Mouse (Mus musculus): ENCODE measurements around the gene Dppa3. TPM values are rescaled to one million over a fixed set of nuclear protein-coding genes. Genes with fewer than 3 reads are reported as not detected.

Dppa3 gene
- polyA plus RNA-seq, 1 experiment = 217 TPM

- TF ChIP-seq CTCF (IDR thresholded peaks at IDR 0.05; ENCODE audit: low read depth, low read length) (no peak), POLR2A (IDR thresholded peaks at IDR 0.05; ENCODE audit: insufficient read depth, low read length) (no peak), EP300 (IDR thresholded peaks at IDR 0.05; ENCODE audit: insufficient read depth, low read depth, low read length) (no peak)
- no peak overlapping the region for H3K4me3 ChIP-seq (ENCODE audit: low read depth, low read length)
- H3K9ac ChIP-seq (ENCODE audit: low read depth, poor library complexity, severe bottlenecking) = no peak overlapping the region
- no peaks in the 10 kb centered on the region for H3K27me3 ChIP-seq (ENCODE audit: control insufficient read depth, insufficient read depth, low read length, poor library complexity, severe bottlenecking)
- H3K27ac ChIP-seq (ENCODE audit: insufficient read depth, low read length) = no peak overlapping the region
- no peaks in the 10 kb centered on the region for H3K9me3 ChIP-seq (replicated peaks; ENCODE audit: control insufficient read depth, insufficient read depth, low read length, poor library complexity, severe bottlenecking)
- H3K36me3 ChIP-seq (ENCODE audit: control insufficient read depth, insufficient read depth, low read length, poor library complexity, severe bottlenecking) = no peaks in the 10 kb centered on the region
- no peaks in the 10 kb centered on the region for H3K4me1 ChIP-seq (ENCODE audit: control insufficient read depth, insufficient read depth, low read length)
Observed at GRCm38 (mm10) chr6:122596608-122597007, 29.6 kb upstream of the Dppa3 start.

GRCm38 (mm10) chr6:122598014-122598413 lies 28.2 kb upstream of the Dppa3 start:
- H3K4me1 ChIP-seq (ENCODE audit: control insufficient read depth, insufficient read depth, low read length) = no peaks in the 10 kb centered on the region
- no peak overlapping the region for H3K27ac ChIP-seq (ENCODE audit: insufficient read depth, low read length)
- H3K27me3 ChIP-seq (ENCODE audit: control insufficient read depth, insufficient read depth, low read length, poor library complexity, severe bottlenecking) = no peaks in the 10 kb centered on the region
- H3K9me3 ChIP-seq (replicated peaks; ENCODE audit: control insufficient read depth, insufficient read depth, low read length, poor library complexity, severe bottlenecking) = no peaks in the 10 kb centered on the region
- no peak for TF ChIP-seq POLR2A (IDR thresholded peaks at IDR 0.05; ENCODE audit: insufficient read depth, low read length)
- no peak for TF ChIP-seq EP300 (IDR thresholded peaks at IDR 0.05; ENCODE audit: insufficient read depth, low read depth, low read length)
- no peak for TF ChIP-seq CTCF (IDR thresholded peaks at IDR 0.05; ENCODE audit: low read depth, low read length)
- H3K4me3 ChIP-seq (ENCODE audit: low read depth, low read length) = no peak overlapping the region
- H3K36me3 ChIP-seq (ENCODE audit: control insufficient read depth, insufficient read depth, low read length, poor library complexity, severe bottlenecking) = no peaks in the 10 kb centered on the region
- no peak overlapping the region for H3K9ac ChIP-seq (ENCODE audit: low read depth, poor library complexity, severe bottlenecking)

GRCm38 (mm10) chr6:122598436-122598835 lies 27.8 kb upstream of the Dppa3 start:
- Histone ChIP-seq H3K4me3 (ENCODE audit: low read depth, low read length) (no peak overlapping the region), H3K4me1 (ENCODE audit: control insufficient read depth, insufficient read depth, low read length) (no peaks in the 10 kb centered on the region), H3K9ac (ENCODE audit: low read depth, poor library complexity, severe bottlenecking) (no peak overlapping the region), H3K27ac (ENCODE audit: insufficient read depth, low read length) (no peak overlapping the region), H3K9me3 (replicated peaks; ENCODE audit: control insufficient read depth, insufficient read depth, low read length, poor library complexity, severe bottlenecking) (no peaks in the 10 kb centered on the region), H3K36me3 (ENCODE audit: control insufficient read depth, insufficient read depth, low read length, poor library complexity, severe bottlenecking) (no peaks in the 10 kb centered on the region), H3K27me3 (ENCODE audit: control insufficient read depth, insufficient read depth, low read length, poor library complexity, severe bottlenecking) (no peaks in the 10 kb centered on the region)
- no peak for TF ChIP-seq CTCF (IDR thresholded peaks at IDR 0.05; ENCODE audit: low read depth, low read length)
- TF ChIP-seq EP300 (IDR thresholded peaks at IDR 0.05; ENCODE audit: insufficient read depth, low read depth, low read length) = no peak
- TF ChIP-seq POLR2A (IDR thresholded peaks at IDR 0.05; ENCODE audit: insufficient read depth, low read length) = no peak

GRCm38 (mm10) chr6:122599054-122599737 lies 27.0 kb upstream of the Dppa3 start:
- Histone ChIP-seq H3K9me3 (replicated peaks; ENCODE audit: control insufficient read depth, insufficient read depth, low read length, poor library complexity, severe bottlenecking) (no peaks in the 10 kb centered on the region), H3K27me3 (ENCODE audit: control insufficient read depth, insufficient read depth, low read length, poor library complexity, severe bottlenecking) (no peaks in the 10 kb centered on the region), H3K4me1 (ENCODE audit: control insufficient read depth, insufficient read depth, low read length) (no peaks in the 10 kb centered on the region), H3K36me3 (ENCODE audit: control insufficient read depth, insufficient read depth, low read length, poor library complexity, severe bottlenecking) (no peaks in the 10 kb centered on the region), H3K4me3 (ENCODE audit: low read depth, low read length) (no peak overlapping the region), H3K27ac (ENCODE audit: insufficient read depth, low read length) (no peak overlapping the region), H3K9ac (ENCODE audit: low read depth, poor library complexity, severe bottlenecking) (no peak overlapping the region)
- no peak for TF ChIP-seq EP300 (IDR thresholded peaks at IDR 0.05; ENCODE audit: insufficient read depth, low read depth, low read length)
- no peak for TF ChIP-seq POLR2A (IDR thresholded peaks at IDR 0.05; ENCODE audit: insufficient read depth, low read length)
- no peak for TF ChIP-seq CTCF (IDR thresholded peaks at IDR 0.05; ENCODE audit: low read depth, low read length)

- no peak overlapping the region for H3K4me3 ChIP-seq (ENCODE audit: low read depth, low read length)
- TF ChIP-seq POLR2A (IDR thresholded peaks at IDR 0.05; ENCODE audit: insufficient read depth, low read length) (no peak), EP300 (IDR thresholded peaks at IDR 0.05; ENCODE audit: insufficient read depth, low read depth, low read length) (no peak), CTCF (IDR thresholded peaks at IDR 0.05; ENCODE audit: low read depth, low read length) (no peak)
- H3K4me1 ChIP-seq (ENCODE audit: control insufficient read depth, insufficient read depth, low read length) = no peaks in the 10 kb centered on the region
- no peaks in the 10 kb centered on the region for H3K9me3 ChIP-seq (replicated peaks; ENCODE audit: control insufficient read depth, insufficient read depth, low read length, poor library complexity, severe bottlenecking)
- no peaks in the 10 kb centered on the region for H3K36me3 ChIP-seq (ENCODE audit: control insufficient read depth, insufficient read depth, low read length, poor library complexity, severe bottlenecking)
- no peak overlapping the region for H3K27ac ChIP-seq (ENCODE audit: insufficient read depth, low read length)
- no peaks in the 10 kb centered on the region for H3K27me3 ChIP-seq (ENCODE audit: control insufficient read depth, insufficient read depth, low read length, poor library complexity, severe bottlenecking)
- no peak overlapping the region for H3K9ac ChIP-seq (ENCODE audit: low read depth, poor library complexity, severe bottlenecking)
Observed at GRCm38 (mm10) chr6:122600066-122600646, 26.1 kb upstream of the Dppa3 start.

GRCm38 (mm10) chr6:122601031-122601430 lies 25.2 kb upstream of the Dppa3 start:
- peaks cover 4% of the 10 kb centered on the region for H3K36me3 ChIP-seq (ENCODE audit: control insufficient read depth, insufficient read depth, low read length, poor library complexity, severe bottlenecking)
- TF ChIP-seq EP300 (IDR thresholded peaks at IDR 0.05; ENCODE audit: insufficient read depth, low read depth, low read length) (no peak), CTCF (IDR thresholded peaks at IDR 0.05; ENCODE audit: low read depth, low read length) (no peak), POLR2A (IDR thresholded peaks at IDR 0.05; ENCODE audit: insufficient read depth, low read length) (no peak)

More at GRCm38 (mm10) chr6:122601031-122601430, 25.2 kb upstream of the Dppa3 start:
- H3K9ac ChIP-seq (ENCODE audit: low read depth, poor library complexity, severe bottlenecking) = no peak overlapping the region
- H3K4me1 ChIP-seq (ENCODE audit: control insufficient read depth, insufficient read depth, low read length) = no peaks in the 10 kb centered on the region
- H3K4me3 ChIP-seq (ENCODE audit: low read depth, low read length) = no peak overlapping the region
- H3K9me3 ChIP-seq (replicated peaks; ENCODE audit: control insufficient read depth, insufficient read depth, low read length, poor library complexity, severe bottlenecking) = no peaks in the 10 kb centered on the region
- H3K27ac ChIP-seq (ENCODE audit: insufficient read depth, low read length) = no peak overlapping the region
- no peaks in the 10 kb centered on the region for H3K27me3 ChIP-seq (ENCODE audit: control insufficient read depth, insufficient read depth, low read length, poor library complexity, severe bottlenecking)
